Mouse (Mus musculus): Measurements from ENCODE around the gene Gng7. TPM values are rescaled to one million over a fixed set of nuclear protein-coding genes. Genes with fewer than 3 reads are reported as not detected.

Gene Gng7
- polyA plus RNA-seq, 1 experiment from 2014 or later, result 6.0 TPM

DNA sequence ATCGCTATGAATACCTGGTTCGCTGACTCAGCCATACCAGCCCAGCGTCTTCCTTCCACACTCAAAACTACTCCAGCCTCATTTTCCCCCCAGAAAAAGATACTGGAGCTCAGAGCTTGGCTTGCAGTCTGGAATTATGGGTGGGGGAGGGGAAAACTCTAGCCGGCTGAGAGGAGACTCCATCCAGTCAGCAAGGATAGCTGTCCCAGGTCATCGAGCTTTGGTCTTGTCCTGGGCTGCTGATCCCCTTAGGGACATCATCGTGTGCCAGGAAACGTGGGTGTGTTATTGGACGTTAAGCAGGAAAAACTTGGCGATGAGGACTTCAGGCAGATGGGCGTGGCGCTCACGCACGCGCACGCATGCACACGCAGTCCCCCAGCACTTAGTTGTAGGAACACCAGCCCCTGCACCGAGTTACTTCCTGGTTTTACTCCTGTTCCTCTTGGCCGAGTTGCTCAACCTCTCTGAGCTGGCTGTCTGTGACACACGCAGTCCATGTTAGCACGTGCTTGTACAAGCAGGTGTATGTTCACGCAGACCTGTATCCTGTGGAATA is 81.2 kb downstream of the Gng7 start:
- Histone ChIP-seq H3K9me3 (replicated peaks) (no peaks in the 10 kb centered on the region), H3K36me3 (no peaks in the 10 kb centered on the region), H3K27me3 (ENCODE audit: low read depth, poor library complexity, severe bottlenecking) (peaks cover 91% of the 10 kb centered on the region), H3K4me3 (peak overlapping the region; percentile 65), H3K27ac (replicated peaks) (no peak overlapping the region), H3K4me1 (peaks cover 94% of the 10 kb centered on the region)
- peak; percentile 25 for DNase-seq (ENCODE audit: low spot score)
- WGBS, result 3% methylated on average over 21 of the region's 21 CpGs

DNA sequence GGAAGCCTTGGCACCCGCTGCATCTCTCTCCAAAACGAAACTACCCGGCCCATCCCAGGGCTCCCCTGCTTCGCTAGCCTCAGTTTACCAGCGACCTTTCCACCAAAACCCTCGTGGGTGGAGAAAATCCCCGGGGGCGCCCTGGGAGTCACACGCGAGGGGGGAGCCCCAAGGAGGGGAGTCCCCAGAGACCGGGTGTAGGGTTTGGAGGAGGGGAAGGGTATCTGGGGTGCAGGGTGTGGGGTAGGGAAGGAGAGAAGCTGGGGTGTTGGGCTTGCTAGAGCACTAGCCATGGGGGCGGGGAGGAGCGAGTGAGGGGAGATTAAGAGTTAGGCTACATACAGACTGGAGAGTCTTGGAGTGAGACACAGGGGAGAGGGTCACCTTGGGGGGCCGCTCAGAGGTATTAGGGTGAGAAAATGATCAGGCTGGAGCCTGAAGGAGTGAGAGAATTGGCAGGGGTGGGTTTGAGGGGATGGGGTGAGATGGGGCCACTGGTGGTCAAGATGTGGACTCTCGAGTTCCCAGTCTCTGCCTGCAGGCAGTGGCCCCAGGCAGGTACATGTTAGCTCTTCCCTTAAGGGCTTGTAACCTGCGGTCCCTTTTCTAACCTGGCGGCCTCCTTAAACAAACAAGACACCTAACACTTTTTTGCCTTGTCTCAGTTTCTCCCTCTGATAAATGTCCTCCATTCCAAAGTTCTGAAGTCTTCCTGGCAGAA is 81.9 kb downstream of the Gng7 start:
- Histone ChIP-seq H3K27ac (replicated peaks) (peak overlapping the region; percentile 49; the same call in 1 of the 2 replicates), H3K4me3 (peak overlapping the region; percentile 65), H3K4me1 (peaks cover 91% of the 10 kb centered on the region), H3K27me3 (ENCODE audit: low read depth, poor library complexity, severe bottlenecking) (peaks cover 85% of the 10 kb centered on the region), H3K36me3 (no peaks in the 10 kb centered on the region), H3K9me3 (replicated peaks) (no peaks in the 10 kb centered on the region)
- DNase-seq (ENCODE audit: low spot score), result no peak
- WGBS, result under 1% methylated on average over 17 of the region's 17 CpGs

DNA sequence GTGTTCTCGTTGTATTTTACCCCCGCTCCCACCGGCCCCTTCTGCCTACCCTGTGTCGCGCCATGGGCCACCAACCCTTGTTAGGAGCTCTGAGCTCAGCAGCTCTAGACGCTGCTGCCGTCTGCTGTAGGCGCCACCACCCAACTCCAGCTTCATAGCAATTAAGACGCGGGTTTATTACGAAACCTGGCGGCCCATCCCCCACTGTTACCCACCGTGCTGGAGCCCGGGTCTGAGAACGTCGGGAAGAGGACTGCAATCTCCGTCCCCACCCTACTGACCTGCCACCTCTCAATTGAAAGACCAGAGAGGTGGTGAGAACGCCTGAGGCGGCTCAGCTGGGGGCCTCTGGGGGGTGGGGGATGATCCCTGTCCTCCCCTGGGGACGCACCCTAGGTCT is 82.5 kb downstream of the Gng7 start:
- DNase-seq (ENCODE audit: low spot score), result peak; percentile 40
- no peaks in the 10 kb centered on the region for H3K36me3 ChIP-seq
- H3K27ac ChIP-seq (replicated peaks), result no peak overlapping the region; the same call in 1 of the 2 replicates
- peaks cover 78% of the 10 kb centered on the region for H3K27me3 ChIP-seq (ENCODE audit: low read depth, poor library complexity, severe bottlenecking)
- under 1% methylated on average over 20 of the region's 20 CpGs for WGBS
- no peaks in the 10 kb centered on the region for H3K9me3 ChIP-seq (replicated peaks)
- H3K4me1 ChIP-seq, result peaks cover 87% of the 10 kb centered on the region
- H3K4me3 ChIP-seq, result peak overlapping the region; percentile 65

DNA sequence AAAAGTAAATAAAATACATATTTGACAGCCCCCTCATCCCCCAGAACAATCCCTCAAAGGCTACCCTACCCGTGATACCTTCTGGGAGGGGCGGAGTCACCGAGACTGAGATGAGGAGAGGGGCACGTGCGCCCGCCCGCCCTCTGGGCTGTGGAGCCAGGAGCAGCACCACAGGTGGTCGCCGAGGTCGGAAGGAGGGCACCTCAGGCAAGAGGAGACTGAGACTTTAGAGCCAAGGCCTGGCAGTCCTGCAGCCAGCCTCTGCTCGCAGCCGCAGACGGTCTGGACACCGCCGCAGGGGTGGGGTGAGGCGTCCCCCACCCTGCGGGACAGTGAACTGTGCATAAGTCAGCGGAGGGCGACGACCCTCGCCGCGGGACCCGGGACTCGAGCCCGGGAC is 83.0 kb downstream of the Gng7 start:
- no peak overlapping the region for H3K27ac ChIP-seq (replicated peaks)
- no peaks in the 10 kb centered on the region for H3K9me3 ChIP-seq (replicated peaks)
- H3K4me1 ChIP-seq, result peaks cover 87% of the 10 kb centered on the region
- peak overlapping the region; percentile 65 for H3K4me3 ChIP-seq
- DNase-seq (ENCODE audit: low spot score), result peak; percentile 45
- under 1% methylated on average over 26 of the region's 26 CpGs for WGBS
- peaks cover 73% of the 10 kb centered on the region for H3K27me3 ChIP-seq (ENCODE audit: low read depth, poor library complexity, severe bottlenecking)
- no peaks in the 10 kb centered on the region for H3K36me3 ChIP-seq

DNA sequence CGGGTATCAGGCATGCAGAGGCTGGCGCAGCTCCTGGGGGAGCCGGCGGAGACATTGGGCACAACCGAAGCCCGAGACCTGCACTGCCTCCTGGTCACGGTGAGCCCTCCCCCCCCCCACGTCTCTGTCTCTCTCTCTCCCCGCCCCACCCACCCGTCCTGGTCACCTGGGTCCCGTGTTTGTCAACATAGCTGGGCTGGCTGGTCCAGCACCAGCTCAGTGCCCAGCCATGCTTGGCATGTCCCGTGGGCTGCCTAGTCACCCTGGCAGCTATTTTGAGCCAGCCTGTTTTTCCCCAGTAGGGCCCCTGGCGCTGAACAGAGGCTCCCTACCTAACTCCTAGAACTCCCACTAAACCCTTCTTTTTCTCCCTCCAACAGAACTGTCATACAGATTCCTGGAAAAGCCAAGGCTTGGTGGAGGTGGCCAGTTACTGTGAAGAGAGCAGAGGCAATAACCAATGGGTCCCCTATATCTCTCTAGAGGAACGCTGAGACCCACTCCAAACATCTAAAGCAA is 83.5 kb downstream of the Gng7 start:
- peak; percentile 34 for DNase-seq (ENCODE audit: low spot score)
- H3K27ac ChIP-seq (replicated peaks), result no peak overlapping the region
- WGBS, result 4% methylated on average over 13 of the region's 14 CpGs
- no peaks in the 10 kb centered on the region for H3K36me3 ChIP-seq
- no peaks in the 10 kb centered on the region for H3K9me3 ChIP-seq (replicated peaks)
- H3K4me3 ChIP-seq, result peak overlapping the region; percentile 65
- peaks cover 87% of the 10 kb centered on the region for H3K4me1 ChIP-seq
- H3K27me3 ChIP-seq (ENCODE audit: low read depth, poor library complexity, severe bottlenecking), result peaks cover 68% of the 10 kb centered on the region

DNA sequence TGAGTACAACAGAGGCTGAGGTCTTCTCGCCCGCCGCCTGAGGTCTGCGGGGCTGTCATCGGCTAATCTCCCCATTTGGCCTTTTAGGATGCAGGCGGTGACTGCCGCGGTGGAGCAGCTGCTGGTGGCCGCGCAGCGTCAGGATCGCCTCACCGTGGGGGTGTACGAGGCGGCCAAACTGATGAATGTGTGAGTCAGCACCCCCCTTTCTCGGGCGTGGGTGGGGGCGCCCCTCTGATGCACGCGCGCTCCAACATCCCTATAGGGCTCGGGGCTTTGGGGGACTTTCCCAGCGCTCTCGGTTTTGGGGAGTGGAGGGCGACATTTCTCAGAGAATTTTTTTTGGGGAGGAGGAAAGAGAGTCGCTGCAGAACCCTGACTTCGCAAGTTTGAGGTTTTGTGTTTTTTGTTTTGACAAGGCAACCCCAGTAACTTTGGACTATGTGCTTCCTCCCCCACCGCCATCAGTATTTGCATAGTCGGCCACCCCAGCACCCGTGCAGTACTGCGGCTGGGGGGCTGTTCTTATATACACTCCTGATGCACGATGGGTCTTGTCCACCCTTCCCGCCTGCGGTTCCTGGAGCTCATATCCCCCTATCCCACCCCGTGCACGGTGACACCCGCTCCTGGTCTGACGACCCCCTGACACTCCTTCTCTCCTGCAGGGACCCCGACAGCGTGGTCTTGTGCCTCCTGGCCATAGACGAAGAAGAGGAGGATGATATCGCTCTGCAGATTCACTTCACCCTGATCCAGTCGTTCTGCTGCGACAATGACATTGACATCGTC is 84.2 kb downstream of the Gng7 start:
- DNase-seq (ENCODE audit: low spot score), result peak; percentile 47
- H3K27ac ChIP-seq (replicated peaks), result peak overlapping the region; percentile 57
- peak overlapping the region; percentile 65 for H3K4me3 ChIP-seq
- H3K27me3 ChIP-seq (ENCODE audit: low read depth, poor library complexity, severe bottlenecking), result peaks cover 62% of the 10 kb centered on the region
- peaks cover 84% of the 10 kb centered on the region for H3K4me1 ChIP-seq
- WGBS, result 1% methylated on average over 45 of the region's 45 CpGs
- no peaks in the 10 kb centered on the region for H3K9me3 ChIP-seq (replicated peaks)
- H3K36me3 ChIP-seq, result no peaks in the 10 kb centered on the region

DNA sequence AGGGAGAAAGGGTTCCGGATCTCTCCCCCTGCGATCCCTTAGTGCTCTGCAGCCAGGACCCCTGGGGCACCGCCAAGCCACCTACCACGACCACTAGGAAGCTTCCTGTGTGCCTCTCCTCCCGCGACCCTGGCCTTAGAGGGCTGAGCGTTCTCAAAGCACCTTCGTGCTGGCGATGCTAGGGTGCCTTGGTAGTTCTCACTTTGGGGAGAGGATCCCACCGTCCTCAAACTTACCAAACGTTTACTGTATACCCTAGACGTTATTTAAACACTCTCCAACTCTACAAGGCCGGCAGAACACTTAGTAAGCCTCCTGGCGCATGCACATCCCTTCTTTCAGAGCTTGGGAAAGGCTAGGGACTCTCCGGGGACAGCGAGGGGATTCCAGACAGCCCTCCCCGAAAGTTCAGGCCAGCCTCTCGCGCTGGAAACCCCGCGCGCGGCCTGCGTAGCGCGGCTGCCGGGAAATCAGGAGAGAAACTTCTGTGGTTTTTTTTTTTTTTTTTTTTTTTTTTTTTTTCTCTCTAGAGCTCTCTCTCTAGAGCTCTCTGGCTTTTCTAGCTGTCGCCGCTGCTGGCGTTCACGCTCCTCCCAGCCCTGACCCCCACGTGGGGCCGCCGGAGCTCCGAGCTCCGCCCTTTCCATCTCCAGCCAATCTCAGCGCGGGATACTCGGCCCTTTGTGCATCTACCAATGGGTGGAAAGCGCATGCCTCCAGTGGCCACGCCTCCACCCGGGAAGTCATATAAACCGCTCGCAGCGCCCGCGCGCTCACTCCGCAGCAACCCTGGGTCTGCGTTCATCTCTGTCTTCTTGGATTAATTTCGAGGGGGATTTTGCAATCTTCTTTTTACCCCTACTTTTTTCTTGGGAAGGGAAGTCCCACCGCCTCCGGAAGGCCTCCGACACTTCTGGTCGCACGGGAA is 85.2 kb downstream of the Gng7 start, which contains the start of gene Gadd45b:
Gene Gadd45b (plus strand): TSS at position 775 of the 928 bp plus-strand sequence.
- DNase-seq (ENCODE audit: low spot score), result peak; percentile 99
- peaks cover 77% of the 10 kb centered on the region for H3K4me1 ChIP-seq
- H3K27me3 ChIP-seq (ENCODE audit: low read depth, poor library complexity, severe bottlenecking), result peaks cover 52% of the 10 kb centered on the region
- WGBS, result under 1% methylated on average over 56 of the region's 56 CpGs
- peak within 1 kb of the TSS; percentile 65 for H3K4me3 ChIP-seq
- H3K9me3 ChIP-seq (replicated peaks), result no peaks in the 10 kb centered on the region
- H3K27ac ChIP-seq (replicated peaks), result peak within 1 kb of the TSS; percentile 81
- H3K36me3 ChIP-seq, result no peaks in the 10 kb centered on the region

DNA sequence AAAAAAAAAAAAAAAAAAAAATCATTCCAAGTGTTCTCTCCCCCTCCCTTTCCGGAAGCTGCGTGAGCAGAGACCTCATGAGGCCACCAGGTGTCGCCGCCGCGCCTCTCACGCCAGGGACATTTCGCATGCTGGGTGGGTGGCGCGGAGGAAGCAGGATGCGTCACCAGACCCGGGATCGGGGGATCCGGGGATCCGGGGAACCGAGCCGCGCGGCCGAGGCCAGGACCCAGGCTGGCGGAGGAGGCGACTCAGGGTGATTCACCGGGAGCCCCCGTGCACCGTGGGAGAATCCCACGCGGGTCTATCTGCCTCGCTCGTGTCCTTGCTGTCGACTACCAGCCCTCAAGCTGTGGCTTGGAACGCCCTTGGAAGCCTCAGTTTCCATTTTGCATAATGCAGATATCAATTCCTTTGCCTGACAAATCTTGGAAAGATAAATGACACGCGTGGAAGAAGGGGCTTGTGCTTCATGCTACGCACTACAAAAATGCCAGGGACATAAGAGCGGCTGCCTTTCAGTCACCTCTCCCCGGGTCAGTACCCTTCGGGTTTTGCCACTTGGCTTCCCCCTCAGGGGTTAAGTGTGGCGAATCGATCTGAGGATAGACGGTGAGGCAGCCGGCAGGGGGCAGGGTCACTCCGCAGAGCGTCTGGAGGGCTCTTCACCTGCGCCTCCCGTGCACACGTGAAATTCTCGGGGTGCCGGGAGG is 86.0 kb downstream of the Gng7 start:
- H3K27me3 ChIP-seq (ENCODE audit: low read depth, poor library complexity, severe bottlenecking), result peaks cover 44% of the 10 kb centered on the region
- WGBS, result under 1% methylated on average over 48 of the region's 48 CpGs
- H3K27ac ChIP-seq (replicated peaks), result peak overlapping the region; percentile 81
- H3K4me3 ChIP-seq, result peak overlapping the region; percentile 65
- H3K9me3 ChIP-seq (replicated peaks), result 0 out of 2 replicates have a peak, but pooled peaks cover 1% of the 10 kb centered on the region
- DNase-seq (ENCODE audit: low spot score), result peak; percentile 88
- H3K36me3 ChIP-seq, result no peaks in the 10 kb centered on the region
- H3K4me1 ChIP-seq, result peaks cover 69% of the 10 kb centered on the region

DNA sequence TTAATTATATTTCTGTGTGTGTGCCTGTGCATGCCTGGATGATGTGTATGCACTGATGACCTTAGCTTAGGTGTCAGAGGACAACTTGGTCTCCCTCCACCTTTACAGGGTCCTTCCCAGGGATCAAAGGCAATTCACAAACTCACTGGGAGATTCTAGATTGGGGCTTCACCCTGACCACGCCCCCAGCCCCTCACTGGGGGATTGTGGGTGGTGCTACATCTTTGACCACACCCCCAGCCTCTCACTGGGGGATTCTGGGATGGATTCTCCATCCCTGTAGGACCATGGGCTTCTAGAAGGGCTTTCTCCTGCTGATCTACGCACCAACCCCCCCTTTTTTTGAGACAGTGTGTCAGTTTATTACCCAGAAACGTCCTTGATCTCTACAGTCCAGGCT is 89.3 kb downstream of the Gng7 start:
- H3K4me3 ChIP-seq, result no peak overlapping the region
- peaks cover 31% of the 10 kb centered on the region for H3K27me3 ChIP-seq (ENCODE audit: low read depth, poor library complexity, severe bottlenecking)
- H3K4me1 ChIP-seq, result peaks cover 48% of the 10 kb centered on the region
- no peak overlapping the region for H3K27ac ChIP-seq (replicated peaks)
- H3K9me3 ChIP-seq (replicated peaks), result 0 out of 2 replicates have a peak, but pooled peaks cover 3% of the 10 kb centered on the region
- no peak for DNase-seq (ENCODE audit: low spot score)
- H3K36me3 ChIP-seq, result no peaks in the 10 kb centered on the region
- 37% methylated on average over 3 of the region's 3 CpGs for WGBS

DNA sequence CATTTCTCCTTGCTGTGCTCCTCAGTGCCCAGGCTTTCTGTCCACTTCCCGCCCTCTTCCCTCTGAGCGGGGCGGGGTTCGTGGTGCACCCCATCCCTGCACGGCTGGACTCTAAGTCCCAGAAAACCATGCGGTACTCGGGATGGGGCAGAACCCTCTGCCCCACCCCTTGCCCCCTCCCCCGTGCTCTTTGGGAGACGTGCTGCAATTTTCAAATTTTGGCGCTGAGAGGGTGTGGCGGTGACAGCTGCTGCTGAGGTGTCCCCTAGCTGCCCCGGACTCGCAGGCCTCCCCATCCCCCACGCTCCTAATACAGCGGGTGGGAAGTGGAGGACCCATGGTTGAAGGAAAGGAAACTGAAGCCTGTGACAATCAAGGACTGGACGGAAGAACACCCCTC is 92.8 kb downstream of the Gng7 start:
- Histone ChIP-seq H3K9me3 (replicated peaks) (0 out of 2 replicates have a peak, but pooled peaks cover 3% of the 10 kb centered on the region), H3K27ac (replicated peaks) (peak overlapping the region; percentile 75), H3K27me3 (ENCODE audit: low read depth, poor library complexity, severe bottlenecking) (peaks cover 24% of the 10 kb centered on the region), H3K4me3 (peak overlapping the region; percentile 43), H3K36me3 (no peaks in the 10 kb centered on the region), H3K4me1 (peaks cover 37% of the 10 kb centered on the region)
- 5% methylated on average over 16 of the region's 16 CpGs for whole genome bisulfite sequencing
- DNase-seq (ENCODE audit: low spot score), result peak; percentile 45

DNA sequence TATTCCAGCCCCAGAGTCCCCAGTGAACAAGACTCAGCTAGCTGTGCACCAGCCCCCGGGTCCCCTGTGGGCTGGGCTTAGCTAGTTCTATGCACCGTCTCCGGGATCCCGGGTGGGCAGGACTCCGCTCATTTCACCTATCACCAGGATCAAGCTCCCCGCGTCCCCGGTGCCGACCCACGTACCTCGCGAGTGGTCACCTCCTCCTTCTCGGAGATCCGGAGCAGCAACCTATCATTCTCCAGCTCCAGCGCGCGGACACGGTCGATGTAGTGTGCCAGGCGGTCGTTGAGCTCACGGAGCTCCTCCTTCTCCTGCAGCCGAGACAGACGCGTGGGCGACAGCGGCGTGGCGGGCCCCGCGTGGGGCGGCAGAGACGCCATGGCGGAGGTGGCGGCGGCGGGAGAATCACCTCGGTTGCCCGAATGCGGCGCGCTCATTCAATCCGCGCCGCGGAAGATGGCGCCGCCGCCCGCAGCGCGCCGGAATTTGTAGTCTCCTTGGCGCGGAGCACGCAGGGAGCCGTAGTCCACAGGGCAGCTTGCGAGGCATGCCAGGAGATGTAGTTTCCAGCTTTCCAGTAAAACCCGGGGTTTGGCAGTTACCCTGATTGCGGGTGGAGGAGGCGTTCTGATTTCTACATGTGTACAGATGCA is 96.8 kb downstream of the Gng7 start, which contains the start of gene Lmnb2:
Gene Lmnb2 (minus strand): TSS at position 467 of the 656 bp plus-strand sequence.
- Histone ChIP-seq H3K27ac (replicated peaks) (peak within 1 kb of the TSS; percentile 91), H3K9me3 (replicated peaks) (no peaks in the 10 kb centered on the region), H3K36me3 (peaks cover 35% of the 10 kb centered on the region), H3K4me1 (peaks cover 43% of the 10 kb centered on the region), H3K4me3 (peak within 1 kb of the TSS; percentile 95), H3K27me3 (ENCODE audit: low read depth, poor library complexity, severe bottlenecking) (peaks cover 22% of the 10 kb centered on the region)
- under 1% methylated on average over 61 of the region's 61 CpGs for WGBS
- peak; percentile 81 for DNase-seq (ENCODE audit: low spot score)
